Mouse (Mus musculus) E14TG2a.4 (cell line): ENCODE measurements around the gene Nat10.

Source experiments
- CTCF ChIP-seq: conservative IDR thresholded peaks from 2 replicates; pipeline ENCODE4 v1.5.1; 2014; ENCODE audit warnings: low read length
- POU5F1 ChIP-seq: IDR thresholded peaks from 2 replicates; pipeline ENCODE4 v1.6.1; 2014; ENCODE audit warnings: low read length, borderline replicate concordance

- TF ChIP-seq CTCF = no peak
- no peak for TF ChIP-seq POU5F1
Observed at GRCm38 (mm10) chr2:103731423-103731822, 29.6 kb downstream of the Nat10 start.
